Mouse (Mus musculus): Measurements from ENCODE around the gene Cst12. TPM values are rescaled to one million over a fixed set of nuclear protein-coding genes. Genes with fewer than 3 reads are reported as not detected.

Cst12 gene
- polyA plus RNA-seq, 3 experiments from 2014 or later, result not detected

Other genes starting within 250 kb of the Cst12 start
- gene Nxt1, start 116.8 kb upstream of the Cst12 start, polyA plus RNA-seq (2017; shearing (Covaris generic)), result 10 to 100 TPM; 49.6 to 70.0 (median 60.2) TPM
- 10 to 100 TPM in 2 of 3 experiments, 1 to 10 TPM in 1; 8.9 to 21.7 (median 14.9) TPM for gene Gzf1, start 108.3 kb upstream of the Cst12 start, polyA plus RNA-seq (2017; shearing (Covaris generic))
- 1 to 10 TPM in 2 of 3 experiments, under 1 TPM in 1; 0.34 to 1.2 (median 1.1) TPM for gene Napb, start 56.9 kb upstream of the Cst12 start, polyA plus RNA-seq (2017; shearing (Covaris generic))
- not detected for gene Cstl1, start 39.0 kb upstream of the Cst12 start, polyA plus RNA-seq (2017; shearing (Covaris generic))
- gene Cst11, start 17.9 kb upstream of the Cst12 start, polyA plus RNA-seq (2017; shearing (Covaris generic)), result not detected
- gene 8030411F24Rik, start 7.4 kb upstream of the Cst12 start, polyA plus RNA-seq (2017; shearing (Covaris generic)), result not detected
- gene Cst8, start 9.4 kb downstream of the Cst12 start, polyA plus RNA-seq (2017; shearing (Covaris generic)), result not detected
- not detected for gene Cst13, start 30.7 kb downstream of the Cst12 start, polyA plus RNA-seq (2017; shearing (Covaris generic))
- gene Cst9, start 45.8 kb downstream of the Cst12 start, polyA plus RNA-seq (2017; shearing (Covaris generic)), result not detected
- gene 9230104L09Rik, start 75.7 kb downstream of the Cst12 start, polyA plus RNA-seq (2017; shearing (Covaris generic)), result not detected
- gene Cst3, start 86.3 kb downstream of the Cst12 start, polyA plus RNA-seq (2017; shearing (Covaris generic)), result 100 to 1,000 TPM; 152 to 225 (median 175) TPM
- gene Gm1330, start 213.9 kb downstream of the Cst12 start, polyA plus RNA-seq (2017; shearing (Covaris generic)), result not detected
- gene Gm10750, start 227.9 kb downstream of the Cst12 start, polyA plus RNA-seq (2017; shearing (Covaris generic)), result not detected

Measured in inflammation-experienced regulatory T-cells, adult 6 months (primary cell).